Mouse (Mus musculus): ENCODE results near the gene Jsrp1. TPM values are rescaled to one million over a fixed set of nuclear protein-coding genes. Genes with fewer than 3 reads are reported as not detected.
"Not testable (repeated sequence)": the region's sequence is repeated elsewhere in the genome, so short reads cannot be mapped to it uniquely, and the experiment has no call there.

The Jsrp1 gene
- polyA plus RNA-seq, 1 experiment = not detected

GRCm38 (mm10) chr10:80836949-80837379 lies 23.7 kb upstream of the Jsrp1 start:
- H3K4me3 ChIP-seq (ENCODE audit: control insufficient read depth, insufficient read depth, low read length) = no peak overlapping the region

GRCm38 (mm10) chr10:80835617-80836016 lies 22.3 kb upstream of the Jsrp1 start:
- DNase-seq = no peak
- H3K27ac ChIP-seq (ENCODE audit: control insufficient read depth, insufficient read depth, low read length) = no peak overlapping the region
- H3K27me3 ChIP-seq (ENCODE audit: control insufficient read depth, insufficient read depth, low read length) = no peaks in the 10 kb centered on the region; the same call in 1 of the 2 replicates
- TF ChIP-seq POLR2A (IDR thresholded peaks at IDR 0.05; ENCODE audit: control insufficient read depth, extremely low read depth, insufficient read depth, low read length, poor library complexity) (no peak), CTCF (IDR thresholded peaks at IDR 0.05; ENCODE audit: borderline replicate concordance, control insufficient read depth, extremely low read depth, insufficient read depth, low read length, poor library complexity) (no peak)
- no peak overlapping the region for H3K4me3 ChIP-seq (ENCODE audit: control insufficient read depth, insufficient read depth, low read length)
- 75% methylated on average over 30 of the region's 30 CpGs for WGBS
- H3K36me3 ChIP-seq (ENCODE audit: control insufficient read depth, insufficient read depth, low read length) = no peaks in the 10 kb centered on the region
- H3K4me1 ChIP-seq (replicated peaks; ENCODE audit: control insufficient read depth, insufficient read depth, low read length) = no peaks in the 10 kb centered on the region

More at GRCm38 (mm10) chr10:80836949-80837379, 23.7 kb upstream of the Jsrp1 start:
- Histone ChIP-seq H3K27me3 (ENCODE audit: control insufficient read depth, insufficient read depth, low read length) (no peaks in the 10 kb centered on the region; the same call in 1 of the 2 replicates), H3K27ac (ENCODE audit: control insufficient read depth, insufficient read depth, low read length) (no peak overlapping the region), H3K4me1 (replicated peaks; ENCODE audit: control insufficient read depth, insufficient read depth, low read length) (no peaks in the 10 kb centered on the region), H3K36me3 (ENCODE audit: control insufficient read depth, insufficient read depth, low read length) (no peaks in the 10 kb centered on the region)
- no peak for DNase-seq
- no peak for TF ChIP-seq CTCF (IDR thresholded peaks at IDR 0.05; ENCODE audit: borderline replicate concordance, control insufficient read depth, extremely low read depth, insufficient read depth, low read length, poor library complexity)
- no peak for TF ChIP-seq POLR2A (IDR thresholded peaks at IDR 0.05; ENCODE audit: control insufficient read depth, extremely low read depth, insufficient read depth, low read length, poor library complexity)
- 65% methylated on average over 7 of the region's 7 CpGs for WGBS

GRCm38 (mm10) chr10:80832818-80833217 lies 19.5 kb upstream of the Jsrp1 start:
- no peak for TF ChIP-seq POLR2A (IDR thresholded peaks at IDR 0.05; ENCODE audit: control insufficient read depth, extremely low read depth, insufficient read depth, low read length, poor library complexity)
- no peak for TF ChIP-seq CTCF (IDR thresholded peaks at IDR 0.05; ENCODE audit: borderline replicate concordance, control insufficient read depth, extremely low read depth, insufficient read depth, low read length, poor library complexity)
- Histone ChIP-seq H3K27ac (ENCODE audit: control insufficient read depth, insufficient read depth, low read length) (no peak overlapping the region), H3K36me3 (ENCODE audit: control insufficient read depth, insufficient read depth, low read length) (peaks cover 10% of the 10 kb centered on the region), H3K4me3 (ENCODE audit: control insufficient read depth, insufficient read depth, low read length) (no peak overlapping the region), H3K27me3 (ENCODE audit: control insufficient read depth, insufficient read depth, low read length) (no peaks in the 10 kb centered on the region; the same call in 1 of the 2 replicates), H3K4me1 (replicated peaks; ENCODE audit: control insufficient read depth, insufficient read depth, low read length) (peaks cover 4% of the 10 kb centered on the region)
- WGBS = 88% methylated on average over 7 of the region's 7 CpGs
- no peak for DNase-seq

GRCm38 (mm10) chr10:80831136-80831535 lies 17.8 kb upstream of the Jsrp1 start:
- no peak for TF ChIP-seq POLR2A (IDR thresholded peaks at IDR 0.05; ENCODE audit: control insufficient read depth, extremely low read depth, insufficient read depth, low read length, poor library complexity)
- no peak for TF ChIP-seq CTCF (IDR thresholded peaks at IDR 0.05; ENCODE audit: borderline replicate concordance, control insufficient read depth, extremely low read depth, insufficient read depth, low read length, poor library complexity)
- H3K27me3 ChIP-seq (ENCODE audit: control insufficient read depth, insufficient read depth, low read length) = no peaks in the 10 kb centered on the region; the same call in 1 of the 2 replicates
- peaks cover 9% of the 10 kb centered on the region for H3K4me1 ChIP-seq (replicated peaks; ENCODE audit: control insufficient read depth, insufficient read depth, low read length)
- H3K27ac ChIP-seq (ENCODE audit: control insufficient read depth, insufficient read depth, low read length) = no peak overlapping the region
- H3K36me3 ChIP-seq (ENCODE audit: control insufficient read depth, insufficient read depth, low read length) = peaks cover 10% of the 10 kb centered on the region
- peak; percentile 61 for DNase-seq
- H3K4me3 ChIP-seq (ENCODE audit: control insufficient read depth, insufficient read depth, low read length) = no peak overlapping the region
- 20% methylated on average over 9 of the region's 9 CpGs for WGBS

- H3K4me3 ChIP-seq (ENCODE audit: control insufficient read depth, insufficient read depth, low read length) = no peak overlapping the region
- no peak overlapping the region for H3K27ac ChIP-seq (ENCODE audit: control insufficient read depth, insufficient read depth, low read length)
- H3K27me3 ChIP-seq (ENCODE audit: control insufficient read depth, insufficient read depth, low read length) = no peaks in the 10 kb centered on the region
- 55% methylated on average over 1 of the region's 1 CpGs for WGBS
- peaks cover 12% of the 10 kb centered on the region for H3K4me1 ChIP-seq (replicated peaks; ENCODE audit: control insufficient read depth, insufficient read depth, low read length)
- peaks cover 10% of the 10 kb centered on the region for H3K36me3 ChIP-seq (ENCODE audit: control insufficient read depth, insufficient read depth, low read length)
- no peak for DNase-seq
- TF ChIP-seq CTCF (IDR thresholded peaks at IDR 0.05; ENCODE audit: borderline replicate concordance, control insufficient read depth, extremely low read depth, insufficient read depth, low read length, poor library complexity) (no peak), POLR2A (IDR thresholded peaks at IDR 0.05; ENCODE audit: control insufficient read depth, extremely low read depth, insufficient read depth, low read length, poor library complexity) (no peak)
Measured at GRCm38 (mm10) chr10:80829359-80830278, 16.3 kb upstream of the Jsrp1 start.

- not testable (repeated sequence) for DNase-seq; H3K27ac ChIP-seq (ENCODE audit: control insufficient read depth, insufficient read depth, low read length); H3K4me3 ChIP-seq (ENCODE audit: control insufficient read depth, insufficient read depth, low read length); H3K27me3 ChIP-seq (ENCODE audit: control insufficient read depth, insufficient read depth, low read length)
- H3K4me1 ChIP-seq (replicated peaks; ENCODE audit: control insufficient read depth, insufficient read depth, low read length) = peaks cover 21% of the 10 kb centered on the region
- 82% methylated on average over 9 of the region's 9 CpGs for WGBS
- H3K36me3 ChIP-seq (ENCODE audit: control insufficient read depth, insufficient read depth, low read length) = peaks cover 10% of the 10 kb centered on the region
Measured at GRCm38 (mm10) chr10:80828587-80828986, 15.3 kb upstream of the Jsrp1 start.
